Mouse (Mus musculus): Measurements from ENCODE around the gene Tmem30a.

The Tmem30a gene

DNA sequence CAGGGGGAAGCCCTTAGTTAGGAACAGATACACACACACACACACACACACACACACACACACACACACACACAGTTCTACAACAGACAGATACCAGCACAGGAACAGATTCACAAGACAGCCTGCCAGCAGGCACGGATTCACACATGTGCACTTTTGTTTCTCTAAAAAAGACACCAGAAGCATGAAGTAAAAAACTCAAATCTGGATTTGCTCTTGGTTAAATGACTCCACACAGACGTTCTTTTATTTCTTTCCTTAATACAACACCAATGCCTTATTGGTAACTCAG is 7.6 kb downstream of the Tmem30a start:
- DNase-seq: no peak

DNA sequence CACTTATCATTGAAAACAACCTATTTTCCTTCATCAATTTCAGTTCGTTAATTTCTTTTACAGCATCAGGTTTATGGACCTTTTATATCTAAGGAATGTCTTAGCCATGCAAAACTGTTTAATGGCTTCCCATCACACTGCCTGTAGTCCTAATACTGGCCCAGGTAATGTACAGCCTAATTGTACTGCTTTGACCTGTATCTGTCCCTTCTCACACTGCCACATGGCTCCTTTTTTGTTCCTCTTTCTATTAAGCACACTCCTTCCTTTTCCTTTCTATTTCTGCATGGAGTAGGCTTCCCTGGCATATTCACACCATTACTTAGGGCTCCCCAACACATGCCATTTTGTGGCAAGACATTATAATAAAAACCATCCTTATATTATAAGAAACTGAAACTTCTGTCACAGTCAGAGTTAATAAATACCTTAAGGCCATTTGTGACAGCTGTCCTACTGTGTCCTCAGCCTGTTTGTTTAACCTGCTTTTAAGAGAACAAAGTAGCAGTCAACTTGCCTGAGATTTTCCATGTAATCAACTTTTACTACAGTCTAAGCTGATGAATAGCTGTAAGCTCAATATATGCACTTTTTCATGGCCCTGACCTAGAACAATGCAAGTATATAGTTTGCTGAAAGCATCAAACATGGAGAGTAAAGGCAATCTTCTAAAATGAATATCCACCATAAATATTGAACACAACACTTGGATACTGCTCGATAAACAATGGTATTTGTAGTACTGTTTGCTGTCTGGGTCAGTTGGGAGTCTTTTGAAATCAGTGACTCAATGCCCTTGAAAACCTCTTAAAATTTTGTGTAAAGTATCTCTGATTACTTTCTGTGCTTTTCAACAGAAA is 8.1 kb downstream of the Tmem30a start:
- no peak for DNase-seq

GRCm38 (mm10) chr9:79784439-79784838 is 8.9 kb downstream of the Tmem30a start:
- no peak for DNase-seq

DNA sequence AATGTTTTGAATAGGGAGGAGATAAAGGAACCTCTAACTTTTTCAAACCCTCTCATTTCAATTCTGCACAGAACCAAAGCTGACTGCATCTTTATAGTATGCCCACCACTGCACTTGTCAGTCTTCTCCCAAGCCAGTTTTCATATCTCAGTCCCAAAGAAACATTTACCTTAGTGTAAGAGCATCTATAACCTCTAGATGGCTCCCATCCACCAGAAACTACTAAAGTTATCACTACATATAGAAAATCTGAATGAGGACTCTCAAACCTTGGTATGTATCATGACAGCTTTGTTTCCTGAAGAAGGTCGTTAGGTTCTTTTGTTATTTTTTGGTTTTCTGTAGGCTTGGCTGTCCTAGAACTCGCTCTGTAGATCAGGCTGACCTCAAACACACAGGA is 14.0 kb downstream of the Tmem30a start:
- no peak for DNase-seq

GRCm38 (mm10) chr9:79766991-79767545 is 26.2 kb downstream of the Tmem30a start:
- DNase-seq: peak; percentile 10 to 50

DNA sequence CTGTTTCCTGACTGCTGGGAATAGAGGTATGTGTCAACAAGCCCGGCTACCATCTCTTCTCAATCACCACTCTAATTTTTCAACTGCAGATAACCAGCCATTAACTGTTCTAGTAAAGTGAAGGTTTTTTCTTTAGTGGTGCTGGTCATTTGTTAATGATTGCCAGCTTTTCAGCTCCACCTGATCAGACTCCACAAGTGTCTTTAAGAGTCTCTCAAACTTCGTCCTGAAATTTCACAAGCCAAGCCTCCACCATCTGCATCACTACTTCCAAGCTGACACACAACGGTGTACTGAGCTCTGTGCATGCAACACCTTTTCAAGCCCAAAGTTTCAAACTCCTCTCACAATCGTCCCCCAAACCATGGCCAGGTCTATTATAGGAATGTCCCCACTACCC is 28.0 kb downstream of the Tmem30a start:
- peak; percentile 29 to 31 for DNase-seq

- no peak for DNase-seq
These were observed 30.8 kb downstream of the Tmem30a start for GRCm38 (mm10) chr9:79762519-79762918.

- peak in 1 of 2 experiments; percentile 21 for DNase-seq
These were observed 33.2 kb downstream of the Tmem30a start for GRCm38 (mm10) chr9:79760076-79760475.

DNA sequence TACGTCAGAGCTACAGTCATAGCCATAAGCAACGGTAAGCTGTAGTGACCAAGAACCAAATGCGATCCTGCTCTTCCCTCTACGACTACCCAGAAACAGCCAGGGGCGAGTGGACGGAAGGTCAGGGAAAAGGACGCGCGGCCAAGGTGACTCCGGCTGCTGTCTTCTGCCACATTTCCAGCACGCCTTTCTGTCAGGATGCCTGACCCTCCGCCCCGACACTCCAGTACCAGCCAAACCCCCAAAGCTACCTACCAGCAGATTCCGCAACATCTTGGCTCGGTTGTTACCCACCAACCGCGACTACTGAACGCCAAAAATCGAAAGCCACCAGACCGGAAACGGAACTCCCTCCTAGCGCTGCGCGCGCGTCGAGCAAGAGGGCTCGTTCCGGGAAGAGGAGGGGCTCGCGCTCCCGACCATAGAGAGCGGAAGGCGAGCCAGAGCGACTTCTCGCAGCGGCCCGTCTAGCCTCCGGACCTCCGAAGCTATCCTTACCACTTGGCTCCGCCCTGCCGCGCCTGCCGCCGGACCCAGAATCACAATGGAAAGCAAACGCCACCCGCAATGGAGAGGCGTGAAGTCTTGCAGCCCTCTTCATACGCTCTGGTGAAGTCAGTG is 33.8 kb downstream of the Tmem30a start, which contains the start of gene Cox7a2:
Cox7a2 (minus strand) TSS at position 494 of the 621 bp plus-strand sequence.
- peak; percentile 98 to 99 for DNase-seq

DNA sequence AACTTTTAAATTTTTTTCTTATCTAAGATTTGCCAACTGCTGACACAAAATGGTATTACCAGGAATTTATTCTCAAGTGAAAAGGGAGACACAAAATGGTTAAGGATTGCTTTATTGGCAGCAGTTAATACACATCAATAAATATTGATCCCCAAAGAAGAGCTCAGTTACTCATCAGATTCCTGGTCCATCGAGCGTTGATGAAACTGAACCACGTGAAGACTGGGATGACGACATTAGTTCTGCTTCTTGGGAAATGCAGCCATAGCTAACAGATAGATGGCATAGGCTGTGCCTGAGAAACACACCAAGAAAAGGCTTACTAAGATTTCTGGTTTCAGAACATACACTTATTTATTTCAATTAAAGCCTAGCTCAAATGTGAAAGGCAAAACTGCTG is 38.0 kb downstream of the Tmem30a start:
- DNase-seq: no peak

DNA sequence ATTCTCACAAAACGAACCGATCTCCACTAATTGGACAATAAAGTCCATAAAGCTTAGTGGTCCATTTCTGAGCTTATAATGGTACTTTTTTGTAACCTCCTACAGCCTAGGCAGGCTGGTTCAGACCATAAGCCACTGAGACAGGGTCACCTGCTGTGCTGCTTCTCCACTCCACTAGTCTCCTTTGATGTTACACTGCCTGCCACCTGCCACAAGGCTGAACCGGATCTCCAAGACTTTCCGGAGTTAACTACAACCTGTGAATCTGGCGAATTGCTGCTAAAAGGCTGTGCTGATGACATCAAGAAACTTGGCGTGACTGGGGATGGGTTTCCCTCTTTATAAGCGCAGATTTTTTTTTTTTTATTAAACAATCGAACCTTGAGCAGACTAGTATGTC is 41.5 kb downstream of the Tmem30a start:
- DNase-seq: no peak

- DNase-seq: no peak
These were observed 42.6 kb downstream of the Tmem30a start for GRCm38 (mm10) chr9:79750709-79751108.

DNA sequence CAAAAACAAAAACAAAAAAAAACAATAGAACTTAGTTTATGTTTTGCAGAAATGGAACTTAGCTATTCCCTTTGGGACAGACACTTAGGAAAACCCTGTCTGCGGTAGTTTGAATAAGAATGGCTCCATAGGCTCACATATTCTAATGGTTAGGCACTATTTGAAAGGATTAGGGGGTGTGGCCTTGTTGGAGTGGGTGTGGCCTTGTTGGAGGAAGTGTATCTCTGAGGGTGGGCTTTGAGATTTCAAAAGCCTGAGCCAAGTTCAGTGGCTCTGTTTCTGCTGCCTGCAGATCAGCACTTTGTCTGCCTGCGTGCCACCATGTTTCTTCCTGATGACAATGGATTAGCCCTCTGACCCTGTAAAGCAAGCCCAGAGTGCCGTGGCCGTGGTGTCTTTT is 48.3 kb downstream of the Tmem30a start:
- no peak for DNase-seq

GRCm38 (mm10) chr9:79735608-79736007 is 57.7 kb downstream of the Tmem30a start:
- no peak for DNase-seq

DNA sequence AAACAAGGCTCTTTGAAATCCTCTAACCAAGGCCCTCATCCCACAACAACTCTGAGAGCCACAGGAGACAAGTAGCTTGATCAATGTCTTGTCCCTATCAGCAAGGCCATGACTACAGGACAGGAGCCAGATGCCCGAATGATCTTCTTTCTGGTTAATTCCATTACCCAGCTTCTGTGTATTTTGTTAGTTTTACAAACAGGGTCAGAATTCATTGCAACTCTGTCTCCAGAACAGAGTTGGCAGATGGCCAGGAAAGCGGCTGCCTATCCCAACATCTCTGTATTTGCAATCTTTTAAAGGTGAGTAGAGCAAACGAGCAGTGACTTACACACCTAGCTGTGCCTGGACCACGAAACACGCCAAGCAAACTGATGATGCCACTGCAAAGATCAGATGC is 63.0 kb downstream of the Tmem30a start:
- DNase-seq: peak in 1 of 2 experiments; percentile 33

DNA sequence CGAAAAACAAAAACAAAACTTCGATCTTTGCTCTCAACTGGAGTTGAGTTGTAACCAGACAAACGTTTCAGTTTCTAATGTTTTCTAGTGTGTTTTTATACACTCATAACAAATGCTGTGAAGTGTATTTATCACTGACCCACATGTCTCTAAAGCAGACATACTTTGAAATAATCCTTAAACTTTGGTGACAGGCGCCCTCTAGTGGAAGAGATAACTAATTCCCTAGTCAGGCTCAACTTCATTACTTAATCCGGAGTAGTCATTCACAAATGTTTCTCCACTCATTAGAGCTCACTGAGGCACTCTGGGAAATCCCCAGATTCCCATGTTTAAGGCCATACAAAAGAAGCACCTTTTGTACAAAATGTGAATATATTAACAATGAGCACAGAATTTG is 70.2 kb downstream of the Tmem30a start:
- DNase-seq: peak; percentile 41 to 60

DNA sequence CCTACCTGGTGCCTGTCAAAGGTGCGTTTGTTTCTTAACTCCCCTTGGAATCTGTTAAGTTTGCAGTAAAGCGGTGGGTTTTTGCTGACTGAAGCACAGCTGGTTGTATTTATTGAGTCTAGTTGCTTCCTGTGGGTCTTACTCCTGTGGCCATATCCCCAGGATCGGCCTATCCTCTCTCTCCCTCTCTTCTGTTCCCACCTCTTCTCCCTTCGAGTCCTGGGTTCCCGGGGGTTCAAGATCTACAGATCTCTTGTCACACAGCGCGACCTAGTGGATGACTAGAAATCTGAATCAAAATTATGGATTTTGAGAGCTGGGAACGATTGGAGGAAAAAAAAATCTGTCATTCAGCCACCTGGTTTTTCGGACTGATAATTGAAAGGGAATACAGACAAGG is 72.3 kb downstream of the Tmem30a start:
- DNase-seq: peak; percentile 42 to 74

DNA sequence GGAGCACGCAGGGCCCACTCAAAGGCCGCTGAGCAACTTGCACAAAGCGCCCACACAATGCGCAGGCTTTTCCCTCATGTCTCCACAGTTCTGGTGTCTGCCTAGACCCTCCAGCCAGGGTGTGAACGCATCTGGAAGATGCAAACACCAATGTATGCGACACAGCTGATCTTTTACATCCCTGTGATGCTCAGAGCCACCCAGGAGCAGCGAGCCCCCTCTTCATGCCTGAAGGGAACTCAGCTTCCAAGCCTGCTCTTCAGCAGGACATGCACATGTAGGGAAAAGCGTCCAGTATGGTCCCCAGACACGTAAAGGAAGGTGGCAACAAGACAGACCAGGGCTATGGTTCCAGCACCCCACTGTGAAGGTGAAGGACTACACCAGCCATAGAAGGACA is 73.2 kb downstream of the Tmem30a start:
- no peak for DNase-seq

DNA sequence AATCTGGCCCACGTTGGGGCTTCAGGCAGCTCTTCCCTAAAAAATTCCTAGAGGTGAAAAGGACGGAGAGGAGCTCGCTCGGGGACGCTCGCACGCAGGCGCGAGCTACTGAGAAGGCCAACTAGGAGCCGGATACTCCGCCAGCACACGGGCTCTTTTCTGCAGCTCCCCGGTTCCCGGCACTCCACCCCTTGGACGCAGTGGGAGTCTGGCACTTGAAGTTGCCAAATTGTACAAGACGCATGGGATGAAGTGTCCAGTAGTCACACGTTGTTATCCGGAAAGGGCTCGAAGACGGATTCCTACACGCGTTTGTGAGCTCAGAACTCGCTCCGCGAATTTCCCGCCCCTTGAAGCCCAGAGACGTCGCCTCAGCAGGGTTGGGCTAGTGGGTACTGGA is 73.9 kb downstream of the Tmem30a start:
- peak in 1 of 2 experiments; percentile 25 for DNase-seq
